Mouse (Mus musculus): ENCODE results near the gene Muc1.

The Muc1 gene

GRCm38 (mm10) chr3:89228836-89229235, at the start of gene Muc1:
Muc1 (plus strand) TSS chr3:89229057.
- no peak for DNase-seq

DNA sequence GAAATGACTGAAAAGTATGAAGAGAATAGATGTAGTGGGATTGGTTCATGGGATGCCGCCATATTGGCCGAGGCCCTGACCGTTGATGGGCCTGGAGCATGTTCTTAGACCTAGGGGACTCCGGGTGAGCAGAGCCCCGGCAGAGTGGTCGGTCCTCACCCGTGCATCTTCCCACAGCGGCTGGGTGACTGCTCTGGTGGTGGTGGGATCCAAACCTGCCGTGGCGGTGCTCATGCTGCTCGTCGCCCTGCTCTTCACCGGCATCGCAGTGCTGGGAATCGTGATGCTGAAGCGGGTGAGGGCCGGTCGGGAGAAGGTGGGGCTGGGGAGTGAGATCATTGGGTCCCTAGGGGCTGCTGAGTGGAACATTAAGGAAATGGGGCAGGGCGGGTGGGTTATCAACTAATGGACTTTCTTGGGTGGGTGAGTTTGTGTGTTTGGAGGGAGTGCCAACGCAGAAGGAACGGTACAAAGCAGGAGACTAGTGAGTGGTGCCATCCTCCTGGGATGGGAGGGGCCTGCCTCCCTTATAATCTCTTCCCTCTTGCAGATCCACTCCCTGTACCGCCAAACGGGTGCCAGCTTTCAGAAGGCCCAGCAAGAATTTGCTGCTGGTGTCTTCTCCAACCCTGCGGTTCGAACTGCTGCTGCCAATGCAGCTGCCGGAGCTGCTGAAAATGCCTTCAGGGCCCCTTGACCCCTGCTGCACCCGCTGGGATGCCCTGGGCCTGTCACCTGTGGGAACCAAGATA, 46.9 kb upstream of the Muc1 start:
- DNase-seq: no peak

DNA sequence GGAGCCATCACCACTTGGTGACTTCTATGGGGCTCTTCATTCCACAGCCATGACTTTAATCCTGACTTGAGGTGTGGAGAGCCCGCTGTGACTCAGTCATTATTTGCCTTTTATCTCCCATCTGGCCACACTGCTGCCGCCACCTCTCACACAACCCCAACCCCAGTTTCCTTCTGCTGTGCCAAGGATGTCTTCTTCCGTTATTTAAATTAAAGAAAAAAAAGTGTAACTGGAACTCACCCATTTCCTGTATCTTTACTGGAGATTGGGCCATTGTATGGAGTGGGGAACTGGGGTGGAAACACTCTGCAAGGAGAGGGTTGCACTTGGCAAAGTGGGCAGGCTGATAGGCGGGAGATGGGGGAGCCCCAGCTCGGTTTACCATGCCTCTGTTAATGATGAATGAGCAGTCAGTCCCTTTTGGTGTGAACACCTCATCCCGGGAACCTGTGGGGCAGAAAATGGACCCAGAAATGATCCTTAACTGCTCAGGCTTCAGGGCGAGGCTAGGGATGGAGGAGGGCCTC, 46.3 kb upstream of the Muc1 start:
- no peak for DNase-seq

- DNase-seq: peak; percentile 85
Measured at GRCm38 (mm10) chr3:89183058-89183958, 45.5 kb upstream of the Muc1 start, which contains the start of gene Fam189b. Fam189b (plus strand) TSS chr3:89183143.

DNA sequence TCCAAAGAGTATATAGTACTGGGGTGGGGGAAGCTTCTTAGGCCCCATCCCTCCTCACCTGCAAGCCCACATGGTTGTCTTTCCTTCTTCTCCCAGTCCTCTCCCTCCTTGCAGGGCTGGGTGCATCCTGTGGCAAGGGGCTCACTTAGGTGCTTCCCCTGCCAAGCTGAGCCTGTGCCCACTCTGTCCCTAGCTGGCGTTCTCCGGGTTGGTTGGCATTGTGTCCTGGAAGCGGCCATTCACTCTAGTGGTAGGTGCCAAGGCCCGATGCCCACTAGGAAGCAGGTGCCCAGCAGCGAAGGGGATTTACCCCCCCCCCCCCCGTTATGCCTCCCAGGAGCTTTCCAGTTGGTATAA, 44.9 kb upstream of the Muc1 start:
- DNase-seq: no peak

- no peak for DNase-seq
Measured at GRCm38 (mm10) chr3:89187197-89187596, 41.7 kb upstream of the Muc1 start.

DNA sequence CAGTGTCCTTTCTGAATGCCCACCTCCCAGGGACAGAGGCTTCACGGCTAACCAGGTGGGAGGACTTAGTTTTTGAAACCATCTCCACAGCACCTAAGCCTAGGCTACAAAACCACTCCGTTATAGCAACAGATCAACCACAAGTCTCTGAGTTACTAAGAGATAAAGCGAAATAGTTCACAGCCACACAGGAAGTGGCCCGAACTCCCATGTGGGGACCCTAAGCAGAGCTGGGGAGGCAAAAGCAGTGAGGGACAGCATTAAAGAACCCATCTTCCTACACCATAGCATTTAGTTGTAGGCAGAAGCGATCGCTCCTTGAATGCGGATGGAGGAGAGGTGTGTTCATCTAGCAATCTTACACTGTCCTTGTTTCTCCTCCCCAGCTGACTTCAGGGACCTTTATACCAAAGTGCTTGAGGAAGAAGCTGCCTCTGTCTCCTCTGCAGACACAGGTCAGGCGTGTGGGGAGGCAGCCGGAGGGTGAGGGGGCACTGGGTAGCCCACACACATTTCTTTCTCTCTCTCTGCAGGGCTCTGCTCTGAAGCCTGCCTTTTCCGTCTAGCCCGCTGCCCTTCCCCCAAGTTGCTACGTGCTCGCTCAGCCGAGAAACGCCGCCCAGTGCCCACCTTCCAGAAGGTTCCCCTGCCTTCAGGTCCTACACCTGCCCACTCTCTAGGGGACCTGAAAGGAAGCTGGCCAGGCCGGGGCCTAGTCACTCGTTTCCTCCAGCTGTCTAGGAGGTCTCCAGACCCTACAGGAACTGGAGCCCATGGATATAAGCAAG, 41.0 kb upstream of the Muc1 start:
- no peak for DNase-seq

DNA sequence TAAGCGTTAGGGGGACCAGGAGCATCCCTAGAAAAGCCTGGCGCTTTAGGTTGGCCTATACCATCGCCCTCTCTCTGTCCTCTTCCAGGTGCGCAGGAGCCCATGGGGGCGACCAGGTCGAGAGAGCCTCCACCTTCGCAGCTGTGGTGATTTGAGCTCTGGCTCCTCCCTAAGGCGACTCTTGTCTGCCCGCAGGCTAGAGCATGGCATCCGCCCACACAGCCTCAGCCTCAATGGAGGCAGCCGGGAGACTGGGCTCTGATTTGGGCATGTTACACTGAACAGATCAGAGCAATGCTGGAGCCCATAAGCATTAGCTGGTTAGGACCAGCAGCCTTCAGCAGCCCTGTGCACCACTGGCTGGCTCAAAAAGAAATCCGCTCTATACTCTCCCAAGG, 40.4 kb upstream of the Muc1 start:
- DNase-seq: no peak

- no peak for DNase-seq
Measured at GRCm38 (mm10) chr3:89190436-89190835, 38.4 kb upstream of the Muc1 start.

- DNase-seq: no peak
Measured at GRCm38 (mm10) chr3:89193351-89193750, 35.5 kb upstream of the Muc1 start.

GRCm38 (mm10) chr3:89193853-89194252, 35.0 kb upstream of the Muc1 start:
- DNase-seq: no peak

GRCm38 (mm10) chr3:89195979-89196877, 32.6 kb upstream of the Muc1 start:
- DNase-seq: peak; percentile 83

DNA sequence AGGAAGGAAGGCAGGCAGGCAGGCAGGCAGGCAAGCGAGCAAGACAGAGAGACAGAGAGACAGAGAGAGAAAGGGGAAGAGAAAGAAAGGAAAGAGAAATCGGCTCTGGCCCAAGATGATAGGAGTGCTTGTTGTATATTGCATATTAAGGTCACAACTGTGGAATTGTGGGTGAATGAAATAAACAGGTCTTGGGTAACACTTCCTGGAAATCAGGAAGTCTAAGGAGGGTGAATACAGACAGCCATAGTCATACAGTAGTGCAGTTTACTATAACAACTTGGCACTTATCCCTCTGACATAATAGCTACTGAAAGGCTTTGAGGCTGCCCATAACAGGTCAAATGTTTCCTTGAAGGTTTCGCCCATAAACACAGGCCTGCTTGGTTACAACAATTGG, 29.0 kb upstream of the Muc1 start:
- no peak for DNase-seq

GRCm38 (mm10) chr3:89202253-89203141, 26.4 kb upstream of the Muc1 start, which contains the start of gene Gba:
Gba (plus strand) TSS chr3:89202928.
- peak; percentile 79 for DNase-seq

GRCm38 (mm10) chr3:89203142-89203514, 25.7 kb upstream of the Muc1 start:
- no peak for DNase-seq

DNA sequence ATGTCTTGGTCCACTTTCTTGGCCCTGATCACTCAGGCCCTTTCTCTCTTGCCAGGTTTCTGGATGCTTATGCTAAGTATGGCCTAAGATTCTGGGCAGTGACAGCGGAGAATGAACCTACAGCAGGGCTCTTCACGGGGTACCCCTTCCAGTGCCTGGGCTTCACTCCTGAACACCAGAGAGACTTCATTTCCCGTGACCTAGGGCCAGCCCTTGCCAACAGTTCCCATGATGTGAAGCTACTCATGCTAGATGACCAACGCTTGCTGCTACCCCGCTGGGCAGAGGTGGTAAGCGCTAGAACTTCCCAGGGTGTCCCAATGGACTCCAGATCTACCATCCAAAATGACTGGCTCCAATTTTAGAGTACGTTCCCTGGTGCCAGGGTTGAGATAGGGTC, 22.8 kb upstream of the Muc1 start:
- DNase-seq: no peak

DNA sequence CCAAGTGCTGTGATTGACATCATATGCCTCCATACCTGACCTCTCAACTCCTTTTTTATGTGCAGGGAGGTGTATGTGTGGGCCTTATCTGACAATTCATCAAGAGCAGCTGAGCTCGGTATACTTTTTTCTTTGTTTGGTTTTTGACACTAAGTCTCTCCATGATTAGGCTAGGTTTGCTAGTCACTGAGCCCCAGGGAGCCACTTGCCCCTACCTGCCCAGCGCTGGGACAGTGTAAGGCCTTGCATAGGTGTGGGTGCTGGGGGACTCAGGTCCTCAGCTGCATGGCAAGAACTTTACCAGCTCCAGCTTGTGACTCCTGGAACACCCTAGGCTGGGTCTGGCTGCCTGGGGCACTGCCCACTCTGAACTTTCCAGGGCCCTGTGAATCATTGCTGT, 22.2 kb upstream of the Muc1 start:
- no peak for DNase-seq

GRCm38 (mm10) chr3:89208075-89208657, 20.7 kb upstream of the Muc1 start:
- DNase-seq: no peak

GRCm38 (mm10) chr3:89208736-89209135, 20.1 kb upstream of the Muc1 start:
- no peak for DNase-seq

- no peak for DNase-seq
Measured at GRCm38 (mm10) chr3:89209731-89210130, 19.1 kb upstream of the Muc1 start.
